Comparison of ENCODE assay signal across 8 mouse cellular contexts in genomic region chr7:43580526-43580925, GRCm38 (mm10). TPM values are rescaled to one million over a fixed set of nuclear protein-coding genes. Genes with fewer than 3 reads are reported as not detected.
DNase-seq lines count a peak whose midpoint lies in the region; ATAC-seq and TF ChIP-seq lines count a peak whose summit lies in the region.

No protein-coding gene starts in this region.

- no peak overlapping the region for H3K27ac ChIP-seq in heart, adult 2 months
- H3K27ac ChIP-seq in ES-E14 (ENCODE audit: insufficient read depth, low read depth, low read length, poor library complexity, severe bottlenecking), result no peak overlapping the region
- H3K27ac ChIP-seq in embryonic fibroblast, embryonic 13.5 days (ENCODE audit: insufficient read depth, low read length), result peak overlapping the region; percentile 91; the same call in 1 of the 2 replicates
- peak overlapping the region; percentile 95 for H3K27ac ChIP-seq in neural tube, embryonic 15.5 days (replicated peaks)

- no peaks in the 10 kb centered on the region for H3K9me3 ChIP-seq in ES-E14 (ENCODE audit: control insufficient read depth, insufficient read depth, low read depth, low read length)
- H3K9me3 ChIP-seq in neural tube, embryonic 15.5 days (replicated peaks), result no peaks in the 10 kb centered on the region

- H3K79me2 ChIP-seq in heart, adult 2 months (replicated peaks; ENCODE audit: control insufficient read depth, insufficient read depth, low read length), result no peaks in the 10 kb centered on the region

- H3K27me3 ChIP-seq in heart, adult 2 months (ENCODE audit: control insufficient read depth, insufficient read depth, low read length), result no peaks in the 10 kb centered on the region
- no peaks in the 10 kb centered on the region for H3K27me3 ChIP-seq in neural tube, embryonic 15.5 days (replicated peaks)

- intact Hi-C loops in heart, adult 2 months (cut with DNase I), result loop anchor here (2.0 to 10.0 kb wide), 3 partner anchors 90 to 314 kb away; no protein-coding TSS in a partner anchor
- intact Hi-C loops in heart, postnatal 25 days (cut with DNase I), result loop anchor here (1.0 to 10.0 kb wide), 3 partner anchors 12 to 204 kb away; partner anchors contain the start of genes Ctu1 and Klk10

- no peak overlapping the region; the same call in 1 of the 2 replicates for H3K9ac ChIP-seq in heart, adult 2 months (ENCODE audit: low read depth, low read length)
- H3K9ac ChIP-seq in ES-E14 (ENCODE audit: insufficient read depth, low read depth, low read length, poor library complexity, severe bottlenecking), result peak overlapping the region; percentile 91
- H3K9ac ChIP-seq in neural tube, embryonic 15.5 days (replicated peaks), result peak overlapping the region; percentile 96

- no peak for TF ChIP-seq CTCF in heart, adult 2 months (IDR thresholded peaks at IDR 0.05)
- TF ChIP-seq CTCF in embryonic fibroblast, embryonic 13.5 days (IDR thresholded peaks at IDR 0.05; ENCODE audit: borderline replicate concordance, insufficient read depth, low read length), result no peak

- H3K4me1 ChIP-seq in heart, adult 2 months (ENCODE audit: control insufficient read depth, insufficient read depth, low read length), result peaks cover 7% of the 10 kb centered on the region
- peaks cover 0 to 3% of the 10 kb centered on the region in 2 experiments; a peak in 2 of 4 replicates for H3K4me1 ChIP-seq in ES-E14 (ENCODE audit: control insufficient read depth in 2 of 2, insufficient read depth in 2 of 2, low read length in 2 of 2, poor library complexity in 1 of 2)
- H3K4me1 ChIP-seq in embryonic fibroblast, embryonic 13.5 days (ENCODE audit: control insufficient read depth, insufficient read depth, low read length), result 0 out of 2 replicates have a peak, but pooled peaks cover 7% of the 10 kb centered on the region
- peaks cover 28% of the 10 kb centered on the region for H3K4me1 ChIP-seq in neural tube, embryonic 15.5 days

- 53% methylated on average over 5 of the region's 5 CpGs for WGBS in heart, adult 2 months
- WGBS in neural tube, embryonic 15.5 days, result 57% methylated on average over 5 of the region's 5 CpGs

- in situ Hi-C loops in ES-E14 (cut with MboI; ENCODE audit: low sequenced_read_pairs in 2 of 2, unreplicated experiment in 2 of 2), result no loop called here

- TF ChIP-seq POLR2A in heart, adult 2 months (IDR thresholded peaks at IDR 0.05; ENCODE audit: insufficient read depth, low read depth, low read length), result no peak
- TF ChIP-seq POLR2A in embryonic fibroblast, embryonic 13.5 days (IDR thresholded peaks at IDR 0.05; ENCODE audit: low read depth, low read length), result no peak

- no peak for TF ChIP-seq EP300 in heart, adult 2 months (IDR thresholded peaks at IDR 0.05; ENCODE audit: insufficient read depth, low read depth, low read length)

- peak overlapping the region; percentile 84 for H3K4me3 ChIP-seq in heart, adult 2 months
- peak overlapping the region; percentile 83 to 87 for H3K4me3 ChIP-seq in ES-E14 (ENCODE audit: insufficient read depth in 1 of 2, low read depth in 1 of 2, low read length in 2 of 2, poor library complexity in 1 of 2, severe bottlenecking in 1 of 2)
- H3K4me3 ChIP-seq in embryonic fibroblast, embryonic 13.5 days (ENCODE audit: insufficient read depth, low read length), result peak overlapping the region; percentile 67
- peak overlapping the region; percentile 75 for H3K4me3 ChIP-seq in neural tube, embryonic 15.5 days (replicated peaks)

- H3K36me3 ChIP-seq in heart, adult 2 months (ENCODE audit: control insufficient read depth, insufficient read depth, low read length), result no peaks in the 10 kb centered on the region; the same call in 1 of the 2 replicates
- H3K36me3 ChIP-seq in ES-E14 (ENCODE audit: control insufficient read depth, insufficient read depth, low read length, poor library complexity, severe bottlenecking), result peaks cover 10% of the 10 kb centered on the region
- peaks cover 21% of the 10 kb centered on the region for H3K36me3 ChIP-seq in neural tube, embryonic 15.5 days

- no peak for DNase-seq in heart, adult 2 months
- DNase-seq in heart, postnatal 25 days (ENCODE audit: low spot score), result no peak
- DNase-seq in ES-E14 (ENCODE audit: low read depth, low spot score), result no peak
- peak; percentile 46 to 53 for DNase-seq in layer of hippocampus, postnatal 36 days
- no peak for DNase-seq in testis, postnatal 10 days (ENCODE audit: low spot score)
- no peak for DNase-seq in urinary bladder, postnatal 10 days (ENCODE audit: low spot score)

- no peak for ATAC-seq in neural tube, embryonic 15.5 days (ENCODE audit: low FRiP score)

- H3K4me2 ChIP-seq in neural tube, embryonic 15.5 days, result peak overlapping the region; percentile 84

TF ChIP-seq in ES-E14, 5 proteins besides CTCF, POLR2A, EP300 and RAD21:
- TF ChIP-seq HCFC1 (IDR thresholded peaks at IDR 0.05; ENCODE audit: borderline replicate concordance, insufficient read depth, low read length), result no peak
- TF ChIP-seq ZC3H11A (IDR thresholded peaks at IDR 0.05; ENCODE audit: borderline replicate concordance, low read depth, low read length), result no peak
- TF ChIP-seq CHD2 (IDR thresholded peaks at IDR 0.05; ENCODE audit: low read depth, low read length), result no peak
- TF ChIP-seq ZNF384 (IDR thresholded peaks at IDR 0.05; ENCODE audit: low read depth, low read length), result no peak
- no peak for TF ChIP-seq MAFK (IDR thresholded peaks at IDR 0.05; ENCODE audit: insufficient read depth, low read depth, low read length)

RNA-seq across cellular contexts. Expression of gene Zfp719, which starts 1.1 kb away (rescaled TPM):
- total RNA-seq in heart, adult 2 months (2021), result 1 to 10 TPM; 3.8 to 5.9 TPM
- 1.4 and 3.3 TPM in 2 replicates for polyA plus RNA-seq in heart, adult 2 months (2012; rRNA removed)
- 1 to 10 TPM; 7.4 to 7.7 TPM for total RNA-seq in heart, postnatal 25 days (2021)
- total RNA-seq in ES-E14 (2012; rRNA removed), result 9.2 and 9.9 TPM in 2 replicates
- polyA plus RNA-seq in embryonic fibroblast, embryonic 13.5 days (2011; ENCODE audit: insufficient read length, low read depth, missing spikeins), result 19.8 and 24.2 TPM in 2 replicates
- 10 to 100 TPM; 22.0 to 22.1 TPM for total RNA-seq in layer of hippocampus, postnatal 36 days (2021)
- 13.3 and 13.7 TPM in 2 replicates for polyA plus RNA-seq in neural tube, embryonic 15.5 days (2015; fragmentation: Nextera tagmentation; extraction: Ambion mirVana)

RNA-seq across cellular contexts. Expression of gene Zfp658, which starts 18.5 kb away (rescaled TPM):
- total RNA-seq in heart, adult 2 months (2021), result under 1 TPM; 0.86 to 0.93 TPM
- 0.70 and 1.0 TPM in 2 replicates for polyA plus RNA-seq in heart, adult 2 months (2012; rRNA removed)
- 1 to 10 TPM in 1 of 2 experiments, under 1 TPM in 1; 0.70 to 1.1 TPM for total RNA-seq in heart, postnatal 25 days (2021)
- total RNA-seq in ES-E14 (2012; rRNA removed), result 1.9 and 2.1 TPM in 2 replicates
- 2.8 and 4.1 TPM in 2 replicates for polyA plus RNA-seq in embryonic fibroblast, embryonic 13.5 days (2011; ENCODE audit: insufficient read length, low read depth, missing spikeins)
- total RNA-seq in layer of hippocampus, postnatal 36 days (2021), result 1 to 10 TPM; 5.5 to 6.6 TPM
- polyA plus RNA-seq in neural tube, embryonic 15.5 days (2015; fragmentation: Nextera tagmentation; extraction: Ambion mirVana), result 6.7 and 7.5 TPM in 2 replicates

RNA-seq across cellular contexts. Expression of gene Zfp819, which starts 26.4 kb away (rescaled TPM):
- total RNA-seq in heart, adult 2 months (2021), result not detected
- polyA plus RNA-seq in heart, adult 2 months (2012; rRNA removed), result not detected in 2 replicates
- total RNA-seq in heart, postnatal 25 days (2021), result not detected
- 13.0 and 17.7 TPM in 2 replicates for total RNA-seq in ES-E14 (2012; rRNA removed)
- not detected in 2 replicates for polyA plus RNA-seq in embryonic fibroblast, embryonic 13.5 days (2011; ENCODE audit: insufficient read length, low read depth, missing spikeins)
- total RNA-seq in layer of hippocampus, postnatal 36 days (2021), result under 1 TPM; 0.15 to 0.20 TPM
- polyA plus RNA-seq in neural tube, embryonic 15.5 days (2015; fragmentation: Nextera tagmentation; extraction: Ambion mirVana), result 0.32 and 0.42 TPM in 2 replicates

RNA-seq across cellular contexts. Expression of gene Cd33, which starts 36.3 kb away (rescaled TPM):
- total RNA-seq in heart, adult 2 months (2021), result 1 to 10 TPM; 2.4 to 3.5 TPM
- 7.6 and 7.9 TPM in 2 replicates for polyA plus RNA-seq in heart, adult 2 months (2012; rRNA removed)
- 1 to 10 TPM; 3.2 to 3.4 TPM for total RNA-seq in heart, postnatal 25 days (2021)
- 0.04 and 0.16 TPM in 2 replicates for total RNA-seq in ES-E14 (2012; rRNA removed)
- 0.72 TPM in 1 of 2 replicates, not detected in the other for polyA plus RNA-seq in embryonic fibroblast, embryonic 13.5 days (2011; ENCODE audit: insufficient read length, low read depth, missing spikeins)
- 1 to 10 TPM; 4.2 TPM for total RNA-seq in layer of hippocampus, postnatal 36 days (2021)
- polyA plus RNA-seq in neural tube, embryonic 15.5 days (2015; fragmentation: Nextera tagmentation; extraction: Ambion mirVana), result 1.3 and 1.8 TPM in 2 replicates

RNA-seq across cellular contexts. Expression of gene Ceacam18, which starts 54.0 kb away (rescaled TPM):
- total RNA-seq in heart, adult 2 months (2021), result not detected
- not detected in 2 replicates for polyA plus RNA-seq in heart, adult 2 months (2012; rRNA removed)
- total RNA-seq in heart, postnatal 25 days (2021), result not detected
- total RNA-seq in ES-E14 (2012; rRNA removed), result 0.11 TPM in 1 of 2 replicates, not detected in the other
- not detected in 2 replicates for polyA plus RNA-seq in embryonic fibroblast, embryonic 13.5 days (2011; ENCODE audit: insufficient read length, low read depth, missing spikeins)
- under 1 TPM in 1 of 2 experiments, not detected in 1; 0.25 TPM for total RNA-seq in layer of hippocampus, postnatal 36 days (2021)
- 0.36 TPM in 1 of 2 replicates, not detected in the other for polyA plus RNA-seq in neural tube, embryonic 15.5 days (2015; fragmentation: Nextera tagmentation; extraction: Ambion mirVana)

Comparison
In these comparisons a context has a peak if more than half of its experiments do, and no peak if none do; other contexts are left out.
1. DNase-seq: peak in layer of hippocampus, postnatal 36 days (2 of 2); none in heart, adult 2 months (0 of 2), heart, postnatal 25 days (single experiment), ES-E14 (single experiment), testis, postnatal 10 days (single experiment) and urinary bladder, postnatal 10 days (single experiment).
2. H3K27ac ChIP-seq: peak in embryonic fibroblast, embryonic 13.5 days (single experiment) and neural tube, embryonic 15.5 days (single experiment); none in heart, adult 2 months (single experiment) and ES-E14 (single experiment).
3. RNA of gene Zfp819, which starts 26.4 kb away (total RNA-seq): 13.0 to 17.7 TPM in ES-E14; 0.15 to 0.20 TPM in layer of hippocampus, postnatal 36 days, not detected in heart, postnatal 25 days and not detected in heart, adult 2 months; every median in the first group is over 10 times any median in the second.
4. Peak in every context shown above with its lines, with median percentiles within 50 percentile points of each other: H3K4me3 ChIP-seq.